Mouse (Mus musculus) layer of hippocampus, postnatal 25 days (tissue): ENCODE measurements around the gene Olfr1295. TPM values are rescaled to one million over a fixed set of nuclear protein-coding genes. Genes with fewer than 3 reads are reported as not detected.

Experiments
- DNase-seq, 2 experiments: peaks; one replicate each; pipeline ENCODE4 v3.0.0; 2022; ENCODE audit warnings: mixed read lengths in 2 of 2, low spot score in 1 of 2; ENCODE audit errors: extremely low spot score in 1 of 2
- total RNA-seq, 2 experiments: library from RNA; stranded (reverse); gene quantifications; 2 replicates each; pipeline ENCODE4 v1.2.3; 2021

The Olfr1295 gene
- not detected for total RNA-seq

- no peak for DNase-seq
Observed at GRCm38 (mm10) chr2:111569581-111569980, at the start of gene Olfr1295. Gene Olfr1295, minus strand, starts transcription at chr2:111569681.

- DNase-seq: no peak
Observed at GRCm38 (mm10) chr2:111540191-111540590, 29.3 kb downstream of the Olfr1295 start, which contains the start of gene Olfr1294. Gene Olfr1294, minus strand, starts transcription at chr2:111540291.

GRCm38 (mm10) chr2:111524903-111525302 is 44.6 kb downstream of the Olfr1295 start, which contains the start of gene Olfr1293-ps:
Gene Olfr1293-ps, plus strand, starts transcription at chr2:111525203.
- DNase-seq: no peak

- DNase-seq: no peak
Observed at GRCm38 (mm10) chr2:111517451-111517850, 52.0 kb downstream of the Olfr1295 start.

Other genes starting within 250 kb of the Olfr1295 start
- not detected for gene Olfr1281, start 243.2 kb downstream of the Olfr1295 start, total RNA-seq
- gene Olfr1282, start 233.6 kb downstream of the Olfr1295 start, total RNA-seq: not detected
- not detected for gene Olfr1283, start 202.9 kb downstream of the Olfr1295 start, total RNA-seq
- not detected for gene Olfr1284, start 194.2 kb downstream of the Olfr1295 start, total RNA-seq
- gene Olfr1286, start 146.6 kb downstream of the Olfr1295 start, total RNA-seq: not detected
- gene Olfr1287, start 120.5 kb downstream of the Olfr1295 start, total RNA-seq: not detected
- not detected for gene Olfr1288, start 95.6 kb downstream of the Olfr1295 start, total RNA-seq
- gene Olfr1289, start 88.9 kb downstream of the Olfr1295 start, total RNA-seq: not detected
- not detected for gene Olfr1290, start 75.9 kb downstream of the Olfr1295 start, total RNA-seq
- not detected for gene Olfr1291-ps1, start 72.5 kb downstream of the Olfr1295 start, total RNA-seq
- not detected for gene Olfr1293-ps, start 44.5 kb downstream of the Olfr1295 start, total RNA-seq
- not detected for gene Olfr1294, start 29.4 kb downstream of the Olfr1295 start, total RNA-seq
- gene Olfr1297, start 56.8 kb upstream of the Olfr1295 start, total RNA-seq: not detected
- gene Olfr1298, start 79.5 kb upstream of the Olfr1295 start, total RNA-seq: not detected
- gene Olfr1299, start 91.7 kb upstream of the Olfr1295 start, total RNA-seq: not detected
- not detected for gene Olfr1301, start 181.3 kb upstream of the Olfr1295 start, total RNA-seq
- not detected for gene Olfr1302, start 207.7 kb upstream of the Olfr1295 start, total RNA-seq